Mouse (Mus musculus) CH12.LX (cell line): ENCODE measurements around the gene Agps. TPM values are rescaled to one million over a fixed set of nuclear protein-coding genes. Genes with fewer than 3 reads are reported as not detected.

ENCODE experiments used
- DNase-seq: peaks from one replicate; pipeline ENCODE4 v3.0.0-alpha.2; 2013; ENCODE audit errors: extremely low read depth
- H3K27ac ChIP-seq: 2 replicates; pipeline ENCODE4 v1.5.1; 2012; ENCODE audit warnings: low read depth, mild to moderate bottlenecking, control low read depth, moderate library complexity; ENCODE audit not compliant: insufficient read depth
- H3K27me3 ChIP-seq: replicated peaks from 2 replicates; pipeline ENCODE3; 2012; ENCODE audit warnings: inconsistent platforms
- H3K36me3 ChIP-seq, 2 experiments: replicated peaks in 1 of 2; 2 replicates each; pipeline versions ENCODE3 to v1.6.1; 2012; ENCODE audit warnings: inconsistent platforms in 1 of 2, low read length in 1 of 2, mild to moderate bottlenecking in 1 of 2, mixed read lengths in 1 of 2, moderate library complexity in 1 of 2; ENCODE audit not compliant: control insufficient read depth in 1 of 2, insufficient read depth in 1 of 2
- H3K4me1 ChIP-seq, 2 experiments: 2 replicates each; pipeline ENCODE4 v1.6.1; 2012; ENCODE audit warnings: inconsistent platforms in 1 of 2, moderate library complexity in 1 of 2; ENCODE audit not compliant: insufficient read depth in 2 of 2, control insufficient read depth in 1 of 2
- H3K4me2 ChIP-seq: 2 replicates; pipeline ENCODE4 v1.6.1; 2012; ENCODE audit warnings: low read depth, mild to moderate bottlenecking, control low read depth; ENCODE audit not compliant: poor library complexity, insufficient read depth, severe bottlenecking
- H3K4me3 ChIP-seq, 3 experiments: fragments of 150-350 bp in 1 of 3; sonication (generic) in 1 of 3; replicated peaks in 1 of 3; 2 replicates each; pipeline versions ENCODE3 to v1.5.1; 2011 to 2012; ENCODE audit warnings: low read depth in 2 of 3, low read length in 2 of 3, mild to moderate bottlenecking in 2 of 3, moderate library complexity in 2 of 3, control low read depth in 1 of 3, improper control_type of control experiment in 1 of 3, inconsistent platforms in 1 of 3, mixed read lengths in 1 of 3; ENCODE audit not compliant: poor library complexity in 1 of 3
- H3K79me2 ChIP-seq: replicated peaks from 2 replicates; pipeline ENCODE4 v1.6.1; 2012; ENCODE audit warnings: mild to moderate bottlenecking, moderate library complexity; ENCODE audit not compliant: control insufficient read depth, poor library complexity, insufficient read depth, severe bottlenecking; ENCODE audit errors: extremely low read depth
- H3K9ac ChIP-seq: 2 replicates; pipeline ENCODE4 v1.6.1; 2012; ENCODE audit warnings: low read depth, mild to moderate bottlenecking, control low read depth, moderate library complexity; ENCODE audit not compliant: insufficient read depth
- H3K9me3 ChIP-seq: replicated peaks from 2 replicates; pipeline ENCODE3; 2012; ENCODE audit warnings: low read length, inconsistent platforms, mixed read lengths
- CHD2 ChIP-seq: IDR thresholded peaks from 2 replicates; pipeline ENCODE4 v1.6.1; 2011; ENCODE audit warnings: low read length, improper control_type of control experiment
- ELF1 ChIP-seq: IDR thresholded peaks from 2 replicates; pipeline ENCODE4 v1.6.1; 2014; ENCODE audit warnings: low read depth, mild to moderate bottlenecking, inconsistent platforms, low read length, improper control_type of control experiment
- ETS1 ChIP-seq: conservative IDR thresholded peaks from 2 replicates; pipeline ENCODE4 v1.6.1; 2012; ENCODE audit warnings: low read depth, mild to moderate bottlenecking, inconsistent platforms, low read length, improper control_type of control experiment, moderate library complexity
- GABPA ChIP-seq: IDR thresholded peaks from 2 replicates; pipeline ENCODE4 v1.6.1; 2012; ENCODE audit warnings: low read depth, low read length, improper control_type of control experiment, inconsistent platforms; ENCODE audit not compliant: insufficient replicate concordance
- IRF4 ChIP-seq: IDR thresholded peaks from 2 replicates; pipeline ENCODE4 v1.6.1; 2014; ENCODE audit warnings: low read depth, mild to moderate bottlenecking, inconsistent platforms, low read length, improper control_type of control experiment
- JUND ChIP-seq: conservative IDR thresholded peaks from 2 replicates; pipeline ENCODE4 v1.6.1; 2011; ENCODE audit warnings: low read depth, low read length, improper control_type of control experiment
- KAT2A ChIP-seq: IDR thresholded peaks from 2 replicates; pipeline ENCODE4 v1.6.1; 2012; ENCODE audit warnings: low read length, improper control_type of control experiment, inconsistent platforms; ENCODE audit not compliant: insufficient replicate concordance
- MAFK ChIP-seq: IDR thresholded peaks from 2 replicates; pipeline ENCODE4 v1.6.1; 2011; ENCODE audit warnings: low read length, improper control_type of control experiment; ENCODE audit not compliant: insufficient replicate concordance
- MAX ChIP-seq: IDR thresholded peaks from 2 replicates; pipeline ENCODE4 v1.6.1; 2011; ENCODE audit warnings: low read length, improper control_type of control experiment
- MAZ ChIP-seq: IDR thresholded peaks from 2 replicates; pipeline ENCODE4 v1.6.1; 2012; ENCODE audit warnings: low read depth, mild to moderate bottlenecking, inconsistent platforms, low read length, improper control_type of control experiment, moderate library complexity
- NRF1 ChIP-seq: IDR thresholded peaks from 2 replicates; pipeline ENCODE4 v1.6.1; 2014; ENCODE audit warnings: low read depth, mild to moderate bottlenecking, inconsistent platforms, low read length, improper control_type of control experiment, moderate library complexity
- SMC3 ChIP-seq: IDR thresholded peaks from 2 replicates; pipeline ENCODE4 v1.6.1; 2011; ENCODE audit warnings: low read depth, low read length, improper control_type of control experiment
- TBP ChIP-seq: conservative IDR thresholded peaks from 2 replicates; pipeline ENCODE4 v1.6.1; 2011; ENCODE audit warnings: low read depth, low read length, improper control_type of control experiment
- TCF12 ChIP-seq: IDR thresholded peaks from 2 replicates; pipeline ENCODE4 v1.6.1; 2014; ENCODE audit warnings: low read depth, mild to moderate bottlenecking, inconsistent platforms, low read length, improper control_type of control experiment
- UBTF ChIP-seq: IDR thresholded peaks from 2 replicates; pipeline ENCODE4 v1.6.1; 2012; ENCODE audit warnings: low read depth, mild to moderate bottlenecking, inconsistent platforms, low read length, improper control_type of control experiment, moderate library complexity
- USF1 ChIP-seq: IDR thresholded peaks from 2 replicates; pipeline ENCODE4 v1.6.1; 2014; ENCODE audit warnings: low read depth, mild to moderate bottlenecking, inconsistent platforms, low read length, improper control_type of control experiment
- USF2 ChIP-seq: conservative IDR thresholded peaks from 2 replicates; pipeline ENCODE4 v1.6.1; 2011; ENCODE audit warnings: low read depth, low read length, improper control_type of control experiment
- ZNF384 ChIP-seq: IDR thresholded peaks from 2 replicates; pipeline ENCODE4 v1.6.1; 2012; ENCODE audit warnings: low read depth, low read length, improper control_type of control experiment, inconsistent platforms
- dilution Hi-C: fragments of 300-500 bp; cut with MboI; formaldehyde crosslinking; loops from 2 replicates; pipeline ENCODE4 v1.14.3; 2020; ENCODE audit warnings: low sequenced_read_pairs; ENCODE audit not compliant: extremely low pct_unique_long_range_greater_than_20kb, extremely low pct_ligation_motif_present
- in situ Hi-C: fragments of 300-500 bp; cut with MboI; formaldehyde crosslinking; loops from 3 replicates; pipeline ENCODE4 v1.14.3; 2019; ENCODE audit warnings: low sequenced_read_pairs, low pct_ligation_motif_present, low pct_unique_long_range_greater_than_20kb, mixed read lengths
- polyA plus RNA-seq: library from polyadenylated mRNA; unstranded; fragments of >175 nt; gene quantifications from 2 replicates; pipeline ENCODE4 v1.2.1, GENCODE M21; 2012; ENCODE audit warnings: low read depth; ENCODE audit not compliant: insufficient read length
- total RNA-seq, 2 experiments: library from RNA; depleted of rRNA; stranded (reverse); fragments of 300-350 nt in 1 of 2; fragments of >200 nt in 1 of 2; gene quantifications; 2 replicates each; pipeline ENCODE4 v1.2.3; 2012 to 2014

Gene Agps
- total and polyA plus RNA-seq, 3 experiments: 38.6 to 67.7 (median 49.3) TPM

DNA sequence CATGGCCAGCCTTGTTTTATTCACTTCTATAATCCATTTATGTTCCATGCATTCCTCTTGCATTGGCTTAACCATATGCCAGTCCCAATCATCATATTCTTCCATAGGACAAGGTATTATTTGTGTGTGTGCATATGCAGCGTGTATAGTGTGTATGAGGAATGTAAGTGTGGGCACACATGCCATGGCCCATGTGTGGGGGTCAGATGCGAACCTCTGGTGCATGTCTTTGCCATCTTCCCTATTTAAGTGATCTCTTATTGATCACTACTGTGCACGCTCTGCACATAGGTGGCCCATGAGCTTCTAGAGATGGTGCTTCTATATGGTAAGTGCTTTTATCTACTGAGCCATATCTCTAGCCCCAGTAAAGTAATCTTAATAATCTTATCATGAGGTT, 12.2 kb upstream of the Agps start:
- Histone ChIP-seq H3K9ac (no peak overlapping the region), H3K36me3 (no peaks in the 10 kb centered on the region), H3K27me3 (no peaks in the 10 kb centered on the region), H3K27ac (no peak overlapping the region), H3K79me2 (no peaks in the 10 kb centered on the region), H3K4me1 (peaks cover 6 to 24% of the 10 kb centered on the region in 2 experiments; a peak in 3 of 4 replicates), H3K9me3 (no peaks in the 10 kb centered on the region), H3K4me2 (no peak overlapping the region), H3K4me3 (no peak overlapping the region)
- dilution Hi-C loops (no loop called here), in situ Hi-C loops (no loop called here)
- no peak for TF ChIP-seq USF1
- TF ChIP-seq SMC3: no peak
- TF ChIP-seq KAT2A: no peak
- TF ChIP-seq MAZ: no peak
- no peak for TF ChIP-seq GABPA
- no peak for TF ChIP-seq JUND
- TF ChIP-seq ETS1: no peak
- TF ChIP-seq ZNF384: no peak
- TF ChIP-seq IRF4: no peak
- no peak for TF ChIP-seq TCF12
- TF ChIP-seq NRF1: no peak
- TF ChIP-seq UBTF: no peak
- TF ChIP-seq CHD2: no peak
- no peak for TF ChIP-seq USF2
- no peak for DNase-seq

DNA sequence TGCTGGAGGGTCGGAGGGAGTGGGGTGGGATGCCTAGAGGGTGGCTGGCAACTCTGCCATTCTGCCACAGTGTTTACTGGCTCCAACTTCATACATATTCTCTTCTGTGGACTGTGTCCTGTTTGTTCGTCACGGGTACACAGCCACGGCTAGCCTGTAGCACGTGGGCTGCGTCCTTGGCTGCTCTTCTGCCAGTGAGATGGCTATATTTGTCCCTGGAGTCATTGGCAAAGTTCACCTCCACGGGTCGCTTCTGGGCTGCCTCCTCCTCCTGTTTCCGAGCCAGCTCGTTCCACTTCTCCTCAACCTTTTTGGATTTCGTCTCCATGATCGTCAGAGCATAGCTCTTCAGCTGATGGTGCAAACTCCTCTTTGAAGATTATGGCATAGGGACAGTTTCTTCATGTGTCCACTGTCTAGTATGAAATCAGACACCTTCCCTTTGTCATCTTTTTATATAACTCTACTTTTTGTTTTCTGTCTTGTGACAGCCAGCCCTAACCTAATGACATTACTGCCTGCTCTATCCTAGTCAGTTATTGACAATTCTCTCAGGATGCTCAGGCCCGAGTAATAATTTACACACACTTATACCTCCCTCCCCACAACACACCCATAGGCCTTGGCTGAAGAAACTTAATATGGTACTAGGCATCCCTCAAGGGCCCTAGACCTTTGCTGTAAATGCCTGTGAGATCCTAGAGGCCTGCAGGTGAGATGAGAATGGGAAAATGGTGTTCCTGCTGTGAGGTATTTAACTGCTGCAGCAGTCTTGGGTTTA, 9.8 kb upstream of the Agps start:
- Histone ChIP-seq H3K9ac (no peak overlapping the region), H3K4me2 (no peak overlapping the region), H3K27ac (no peak overlapping the region), H3K9me3 (no peaks in the 10 kb centered on the region), H3K79me2 (no peaks in the 10 kb centered on the region), H3K27me3 (no peaks in the 10 kb centered on the region), H3K36me3 (no peaks in the 10 kb centered on the region), H3K4me3 (no peak overlapping the region), H3K4me1 (peaks cover 6 to 24% of the 10 kb centered on the region in 2 experiments; a peak in 3 of 4 replicates)
- DNase-seq: no peak
- in situ Hi-C loops (no loop called here), dilution Hi-C loops (no loop called here)
- no peak for TF ChIP-seq JUND
- TF ChIP-seq ELF1: no peak
- no peak for TF ChIP-seq MAX
- TF ChIP-seq ETS1: no peak
- no peak for TF ChIP-seq MAFK
- TF ChIP-seq TBP: no peak
- no peak for TF ChIP-seq GABPA
- TF ChIP-seq MAZ: no peak
